Mouse (Mus musculus): ENCODE measurements at regions not wholly inside any gene's neighbourhood (a gene's known extent, or its start where the extent isn't known, plus 50 kb on each side); places are given as distances from the start of the nearest gene placed in this dataset.
"Not testable (repeated sequence)": the region's sequence is repeated elsewhere in the genome, so short reads cannot be mapped to it uniquely, and the experiment has no call there.

GRCm38 (mm10) chr12:64137997-64138396 lies 336.5 kb downstream of the Fscb start:
- H3K27ac ChIP-seq, result no peak overlapping the region
- H3K27me3 ChIP-seq (replicated peaks), result no peaks in the 10 kb centered on the region
- no peaks in the 10 kb centered on the region for H3K9me3 ChIP-seq
- no peaks in the 10 kb centered on the region for H3K4me1 ChIP-seq
- H3K36me3 ChIP-seq (replicated peaks), result no peaks in the 10 kb centered on the region
- no peak for ATAC-seq (replicated peaks)
- WGBS, result 91% methylated on average over 1 of the region's 1 CpGs
- no peak overlapping the region for H3K4me3 ChIP-seq
- H3K4me2 ChIP-seq, result no peak overlapping the region
- no peak overlapping the region for H3K9ac ChIP-seq

DNA sequence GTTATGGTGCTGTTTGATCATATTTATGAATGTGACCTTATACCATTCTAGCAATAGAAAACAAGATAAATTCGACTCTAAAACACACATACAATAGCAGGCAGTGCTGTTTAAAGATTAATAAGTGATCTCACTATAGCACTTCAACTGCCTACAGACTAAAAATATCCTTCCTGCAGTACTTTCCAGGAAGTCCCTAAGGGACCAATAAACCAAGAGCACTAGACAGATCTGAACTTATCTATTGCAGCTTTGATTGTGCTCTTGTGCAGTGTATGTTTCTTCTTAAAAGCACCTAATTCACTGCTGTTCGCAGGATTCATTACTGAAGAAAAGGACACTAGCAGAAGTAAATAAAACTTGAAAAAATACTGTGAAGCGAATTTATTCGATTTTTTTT lies 358.1 kb downstream of the Fscb start:
- WGBS, result 58% methylated on average over 4 of the region's 4 CpGs
- Histone ChIP-seq H3K4me2 (no peak overlapping the region), H3K4me3 (no peak overlapping the region), H3K9ac (no peak overlapping the region), H3K9me3 (no peaks in the 10 kb centered on the region), H3K27me3 (replicated peaks) (no peaks in the 10 kb centered on the region), H3K4me1 (no peaks in the 10 kb centered on the region), H3K27ac (no peak overlapping the region), H3K36me3 (replicated peaks) (no peaks in the 10 kb centered on the region)
- peak; percentile 84; the same call in 1 of the 2 replicates for ATAC-seq (replicated peaks)

GRCm38 (mm10) chr12:64114476-64114875 lies 360.0 kb downstream of the Fscb start:
- 81% methylated on average over 4 of the region's 4 CpGs for WGBS
- no peak overlapping the region for H3K4me3 ChIP-seq
- H3K36me3 ChIP-seq (replicated peaks), result no peaks in the 10 kb centered on the region
- H3K9ac ChIP-seq, result no peak overlapping the region
- H3K4me2 ChIP-seq, result no peak overlapping the region
- no peaks in the 10 kb centered on the region for H3K27me3 ChIP-seq (replicated peaks)
- ATAC-seq (replicated peaks), result no peak
- H3K4me1 ChIP-seq, result no peaks in the 10 kb centered on the region
- no peaks in the 10 kb centered on the region for H3K9me3 ChIP-seq
- H3K27ac ChIP-seq, result no peak overlapping the region

GRCm38 (mm10) chr12:64104214-64104613 lies 370.3 kb downstream of the Fscb start:
- Histone ChIP-seq H3K9ac (no peak overlapping the region), H3K4me3 (no peak overlapping the region), H3K36me3 (replicated peaks) (no peaks in the 10 kb centered on the region), H3K27me3 (replicated peaks) (no peaks in the 10 kb centered on the region), H3K27ac (no peak overlapping the region), H3K4me1 (no peaks in the 10 kb centered on the region), H3K4me2 (no peak overlapping the region), H3K9me3 (no peaks in the 10 kb centered on the region)
- ATAC-seq (replicated peaks), result no peak
- WGBS, result 38% methylated on average over 2 of the region's 2 CpGs

DNA sequence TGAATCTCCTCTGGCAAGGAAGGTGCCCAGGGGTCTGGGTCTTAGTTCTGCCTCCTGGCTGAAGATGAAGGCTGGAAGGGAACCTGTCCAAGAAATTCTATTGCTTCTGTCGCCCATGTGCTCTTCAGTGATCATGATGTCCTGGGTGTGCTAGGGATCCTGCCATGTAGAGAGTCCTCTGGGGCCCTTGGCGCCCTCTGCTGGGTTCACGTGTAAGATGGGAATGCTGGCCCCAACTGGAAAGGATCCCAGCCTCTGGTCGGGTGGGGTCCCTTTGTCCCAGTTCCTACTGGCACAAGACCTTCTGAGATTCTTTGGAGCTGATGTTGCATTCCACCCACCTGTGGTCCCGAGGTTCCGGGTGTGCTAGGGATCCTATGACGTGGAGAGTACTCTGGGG lies 397.7 kb downstream of the Fscb start:
- H3K9ac ChIP-seq, result no peak overlapping the region
- ATAC-seq (replicated peaks), result no peak
- H3K4me3 ChIP-seq, result no peak overlapping the region
- no peaks in the 10 kb centered on the region for H3K27me3 ChIP-seq (replicated peaks)
- H3K36me3 ChIP-seq (replicated peaks), result no peaks in the 10 kb centered on the region
- no peaks in the 10 kb centered on the region for H3K4me1 ChIP-seq
- no peaks in the 10 kb centered on the region for H3K9me3 ChIP-seq
- H3K4me2 ChIP-seq, result no peak overlapping the region
- no peak overlapping the region for H3K27ac ChIP-seq
- WGBS, result 65% methylated on average over 7 of the region's 7 CpGs

- Histone ChIP-seq H3K4me1 (no peaks in the 10 kb centered on the region), H3K4me2 (no peak overlapping the region), H3K27me3 (replicated peaks) (no peaks in the 10 kb centered on the region), H3K36me3 (replicated peaks) (no peaks in the 10 kb centered on the region), H3K9me3 (no peaks in the 10 kb centered on the region), H3K4me3 (no peak overlapping the region), H3K27ac (no peak overlapping the region), H3K9ac (no peak overlapping the region)
- ATAC-seq (replicated peaks), result no peak
- WGBS, result 85% methylated on average over 2 of the region's 2 CpGs
Observed at GRCm38 (mm10) chr12:64045528-64045927, 429.0 kb downstream of the Fscb start.

DNA sequence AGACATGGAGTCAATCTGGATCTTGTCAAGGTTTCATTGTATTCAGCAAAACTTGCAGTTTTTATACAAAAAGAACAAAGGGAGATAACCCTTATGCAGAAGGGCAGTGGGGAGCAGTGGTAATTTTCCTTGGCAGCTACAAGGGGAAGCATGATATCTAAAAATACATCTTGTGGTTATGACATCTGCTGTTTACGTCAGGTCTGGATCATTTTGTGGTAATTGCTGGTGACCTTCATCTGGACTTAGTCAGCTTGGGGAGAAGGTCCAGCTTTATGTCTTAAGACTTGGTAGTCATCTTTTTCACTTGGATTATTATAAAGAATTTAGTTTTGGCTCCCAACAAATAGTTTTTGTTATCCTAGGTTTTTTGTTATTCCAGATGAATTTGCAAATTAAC lies 465.9 kb downstream of the Fscb start:
- not testable (repeated sequence) for H3K9ac ChIP-seq; H3K9me3 ChIP-seq; ATAC-seq (replicated peaks); H3K27ac ChIP-seq; H3K36me3 ChIP-seq (replicated peaks); H3K4me2 ChIP-seq; H3K4me3 ChIP-seq; H3K4me1 ChIP-seq; H3K27me3 ChIP-seq (replicated peaks)
- WGBS, result 80% methylated on average over 1 of the region's 1 CpGs

Data from midbrain, embryonic 15.5 days (tissue).